Mouse (Mus musculus) thymus, adult 2 months (tissue): ENCODE data around the gene March10.

Experiments
- CTCF ChIP-seq: fragments of 200-500 bp; IDR thresholded peaks from 2 replicates; pipeline ENCODE4 v1.5.1; 2012; ENCODE audit warnings: mild to moderate bottlenecking, control low read depth, low read length, moderate library complexity, borderline replicate concordance; ENCODE audit not compliant: control insufficient read depth, poor library complexity, insufficient read depth; ENCODE audit errors: extremely low read depth
- POLR2A ChIP-seq: fragments of 200-500 bp; IDR thresholded peaks from 2 replicates; pipeline ENCODE4 v1.6.1; 2012; ENCODE audit warnings: mild to moderate bottlenecking, low read length, control low read depth, moderate library complexity; ENCODE audit not compliant: control insufficient read depth, poor library complexity, insufficient read depth; ENCODE audit errors: extremely low read depth

- TF ChIP-seq CTCF (no peak), POLR2A (no peak)
Measured at GRCm38 (mm10) chr11:105473716-105474351, 17.3 kb upstream of the March10 start.
